Mouse (Mus musculus) thymus, postnatal 14 days (tissue): ENCODE results near the gene Lin9.
A peak's percentile ranks its signal among the peaks of the same experiment; 100 is the strongest.

ENCODE experiments used
- DNase-seq: peaks from one replicate; pipeline ENCODE4 v3.0.0; 2021

Lin9 gene

DNA sequence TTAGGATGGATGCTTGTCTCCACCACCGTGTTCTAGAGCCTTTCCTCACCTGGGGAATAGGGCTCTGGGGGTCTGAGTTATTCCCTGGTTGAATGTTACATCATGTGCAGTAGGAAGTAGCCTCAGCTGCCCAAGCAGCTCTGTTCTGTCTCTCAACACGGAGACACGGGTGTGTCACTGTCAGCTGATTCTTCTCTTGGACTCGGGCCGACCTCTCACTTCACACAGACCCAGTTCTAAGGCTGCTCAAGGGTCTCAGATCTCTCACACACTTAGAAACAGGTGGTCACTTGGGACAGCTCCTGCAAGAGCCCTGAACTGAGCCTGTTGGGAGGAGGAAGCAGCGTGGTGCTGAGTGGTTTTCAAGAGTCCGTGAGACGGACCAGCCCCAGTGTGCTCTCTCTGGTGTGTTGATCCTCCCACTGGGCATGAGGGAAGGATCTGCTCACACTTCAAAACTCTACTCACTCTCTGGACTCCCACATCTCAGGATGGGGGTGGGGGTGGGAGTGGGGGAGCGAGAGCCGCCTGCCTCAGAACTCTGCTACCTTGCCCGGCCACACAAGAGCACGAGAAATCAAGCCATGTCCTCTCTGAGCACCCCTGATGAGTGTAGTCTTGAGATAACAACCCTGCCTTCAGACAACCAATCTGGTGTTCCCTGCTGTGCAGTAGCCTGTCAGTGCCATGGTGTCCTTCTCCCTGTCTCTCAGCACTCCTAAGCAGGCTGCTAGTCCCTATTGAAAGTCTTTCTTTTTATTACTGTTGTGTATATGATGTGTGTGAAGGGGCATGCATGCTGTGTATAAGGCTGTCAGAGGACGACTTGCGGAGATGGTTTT, 68.2 kb downstream of the Lin9 start:
- no peak for DNase-seq

DNA sequence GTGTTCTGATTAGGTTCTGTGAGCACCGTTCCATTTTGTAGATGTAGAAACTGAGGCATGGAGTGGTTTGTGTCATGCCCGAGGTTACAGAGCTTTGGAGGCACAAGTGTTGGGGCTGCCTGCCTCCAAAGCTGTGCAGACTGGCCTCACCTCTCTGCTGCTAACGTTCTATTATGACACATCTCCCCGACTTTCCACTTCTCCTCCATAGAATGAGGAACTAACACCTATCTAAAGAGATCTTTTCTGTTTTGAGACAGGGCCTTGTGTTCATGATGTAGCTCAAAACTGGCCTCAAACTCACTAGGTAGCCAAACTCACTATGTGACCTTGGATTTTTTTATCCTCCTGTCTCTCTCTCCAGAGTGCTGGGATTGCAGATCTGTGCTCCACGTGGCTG, 77.8 kb downstream of the Lin9 start:
- no peak for DNase-seq

DNA sequence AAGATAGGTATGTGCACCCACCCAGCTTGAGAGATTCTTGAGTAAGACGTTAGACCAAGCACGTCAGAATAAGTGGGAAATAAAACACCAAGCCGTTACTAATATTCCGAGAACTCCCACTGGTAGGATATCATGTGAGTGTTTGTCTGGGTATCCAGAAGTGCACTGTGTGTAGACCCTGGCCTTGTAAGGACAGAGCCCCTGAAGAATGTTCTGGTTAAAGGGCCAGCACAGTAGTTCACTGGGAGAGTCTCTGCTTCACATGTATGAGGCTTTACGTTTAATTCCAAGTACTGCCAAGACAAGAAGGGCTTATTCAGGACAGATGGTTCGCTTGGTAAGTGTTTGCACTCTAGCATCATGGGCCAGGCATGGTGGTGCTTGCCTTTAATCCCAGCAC, 78.5 kb downstream of the Lin9 start:
- DNase-seq: no peak

DNA sequence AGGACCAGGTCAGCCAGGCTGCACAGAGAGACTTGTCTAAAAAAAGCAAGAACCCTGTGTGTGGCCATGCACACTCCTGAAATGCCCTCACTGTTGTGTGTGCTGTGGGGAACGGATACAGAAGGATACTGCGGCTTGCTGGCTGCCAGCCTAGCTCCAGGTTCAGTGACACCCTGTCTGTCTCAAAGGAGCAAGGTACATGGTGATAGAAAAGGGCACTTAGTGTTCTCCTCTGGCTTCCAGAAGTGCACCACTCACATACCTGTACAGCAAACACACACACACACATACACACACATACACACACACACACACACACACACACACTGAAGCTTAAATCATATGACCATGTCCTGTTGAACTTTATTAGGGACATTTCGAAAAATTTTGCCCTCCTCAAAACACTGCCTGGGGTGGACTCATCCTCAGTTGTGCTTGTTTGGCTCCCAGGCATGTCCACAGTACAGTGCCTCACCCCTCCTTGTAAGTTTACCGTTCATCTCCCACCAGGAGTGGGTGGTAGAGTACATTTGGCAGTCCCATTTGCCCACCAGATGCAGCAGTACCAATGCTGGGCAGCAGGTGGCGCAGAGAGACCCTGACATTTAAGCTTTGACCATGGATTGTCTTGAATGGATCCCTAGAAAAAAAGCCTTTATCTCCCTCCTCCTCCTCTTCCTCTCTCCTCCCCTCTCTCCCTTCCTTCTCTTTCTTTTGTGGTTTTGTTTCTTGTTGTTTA, 79.2 kb downstream of the Lin9 start:
- DNase-seq: peak; percentile 91

DNA sequence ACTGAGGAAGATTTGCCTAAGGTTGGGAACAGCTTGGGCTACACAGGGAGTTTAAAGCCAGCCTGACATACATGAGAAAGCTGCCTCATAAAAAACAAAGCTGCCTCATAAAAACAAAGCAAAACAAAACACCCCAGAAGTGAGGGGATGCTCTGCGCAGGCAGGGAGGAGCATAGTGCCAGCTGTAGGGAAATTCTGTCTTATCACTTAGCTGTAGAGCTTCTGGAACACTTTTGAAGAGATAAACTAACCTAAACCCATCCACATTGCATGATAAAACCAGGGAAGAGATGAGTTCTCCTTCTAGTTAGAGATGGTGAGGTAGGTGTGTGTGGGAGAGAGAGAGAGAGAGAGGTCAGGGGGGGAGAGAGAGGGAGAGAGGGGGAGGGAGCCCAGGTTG, 81.7 kb downstream of the Lin9 start:
- DNase-seq: no peak

DNA sequence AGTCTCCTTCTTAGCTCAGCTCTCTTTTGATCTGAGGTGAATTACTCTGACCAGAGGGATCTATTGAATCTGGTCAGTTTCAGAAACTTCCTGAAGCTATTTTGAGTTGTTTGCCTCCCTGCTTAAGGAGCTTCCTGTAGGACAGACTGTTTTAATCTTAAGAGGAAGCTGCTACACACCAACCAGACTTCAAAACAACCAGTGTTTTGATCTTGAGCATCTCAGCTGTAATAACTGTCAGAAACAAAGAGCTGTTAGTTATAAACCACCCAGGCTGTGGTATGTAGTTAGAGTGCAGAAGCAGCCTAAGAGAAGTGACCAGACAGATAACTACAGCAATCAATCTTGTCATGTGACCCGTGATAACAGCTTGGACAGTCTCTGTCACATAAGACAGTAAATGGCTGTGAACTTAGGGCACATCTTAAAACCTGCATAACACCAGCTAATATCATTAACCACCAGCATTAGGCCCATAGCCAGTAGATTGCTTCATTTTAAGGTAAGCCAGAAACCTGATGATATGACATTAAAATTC, 82.8 kb downstream of the Lin9 start:
- DNase-seq: peak; percentile 28

DNA sequence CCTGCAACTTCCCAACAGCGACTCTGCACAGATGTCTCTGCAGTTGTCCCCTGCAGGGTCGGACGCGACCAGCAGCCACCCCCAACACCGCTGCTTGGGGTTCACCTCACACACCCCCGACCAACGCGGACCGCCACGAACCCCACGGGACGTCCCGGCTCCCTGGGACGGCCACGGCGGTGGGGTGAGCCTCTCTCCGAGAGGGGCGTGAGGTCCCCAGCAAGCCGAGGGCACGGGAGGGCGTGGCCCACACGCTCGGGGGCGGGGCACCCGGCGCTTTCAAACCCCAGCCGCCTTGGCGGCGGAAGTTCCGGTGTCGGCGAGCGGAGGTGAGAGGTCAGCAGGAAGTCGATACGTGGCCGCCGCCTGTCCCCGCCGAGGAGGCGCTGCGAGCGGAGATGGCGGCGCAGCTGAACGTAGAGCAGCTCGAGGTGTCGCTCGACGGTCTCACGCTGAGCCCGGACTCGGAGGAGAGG, 84.8 kb downstream of the Lin9 start, which contains the start of gene Acbd3:
Acbd3 (plus strand) TSS at position 340 of the 476 bp plus-strand sequence.
- DNase-seq: peak; percentile 97

DNA sequence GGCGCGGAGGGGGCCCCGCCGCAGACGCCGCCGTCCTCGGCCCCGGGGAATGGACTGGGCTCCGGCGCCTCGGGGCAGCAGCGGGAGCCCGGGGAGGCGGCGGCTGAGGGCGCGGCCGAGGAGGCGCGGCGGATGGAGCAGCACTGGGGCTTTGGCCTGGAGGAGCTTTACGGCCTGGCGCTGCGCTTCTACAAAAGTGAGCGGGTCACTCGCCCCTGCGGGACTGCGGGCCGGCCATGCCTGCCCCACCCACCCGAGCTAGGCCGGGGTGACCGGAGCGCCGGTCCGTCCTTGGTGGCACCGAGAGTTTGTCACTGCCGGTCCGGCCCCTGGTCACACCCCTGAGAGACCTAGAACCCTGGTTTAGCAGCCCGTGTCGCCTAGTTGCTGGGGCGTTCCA, 85.2 kb downstream of the Lin9 start:
- DNase-seq: no peak

DNA sequence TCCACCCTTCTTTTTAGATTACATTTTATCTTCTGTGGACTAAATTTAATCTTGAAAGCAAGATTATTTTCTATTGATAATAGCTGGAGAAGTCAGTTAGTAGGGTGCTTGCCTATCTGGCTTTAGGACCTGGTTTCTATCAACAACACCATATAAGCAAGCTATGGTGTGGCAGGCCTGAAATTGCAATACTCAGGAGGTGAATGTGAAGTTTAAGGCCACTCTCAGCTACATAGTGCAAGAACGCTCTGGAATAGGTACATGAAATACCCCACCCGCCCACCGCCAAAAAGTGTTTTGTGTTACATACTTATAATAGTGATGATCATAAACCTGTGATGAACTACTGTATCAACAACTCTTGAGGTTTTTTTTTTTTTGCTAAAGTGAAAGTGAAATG, 88.3 kb downstream of the Lin9 start:
- DNase-seq: no peak
